Comparison of ENCODE assay signal across 8 mouse cellular contexts in the genomic region with DNA sequence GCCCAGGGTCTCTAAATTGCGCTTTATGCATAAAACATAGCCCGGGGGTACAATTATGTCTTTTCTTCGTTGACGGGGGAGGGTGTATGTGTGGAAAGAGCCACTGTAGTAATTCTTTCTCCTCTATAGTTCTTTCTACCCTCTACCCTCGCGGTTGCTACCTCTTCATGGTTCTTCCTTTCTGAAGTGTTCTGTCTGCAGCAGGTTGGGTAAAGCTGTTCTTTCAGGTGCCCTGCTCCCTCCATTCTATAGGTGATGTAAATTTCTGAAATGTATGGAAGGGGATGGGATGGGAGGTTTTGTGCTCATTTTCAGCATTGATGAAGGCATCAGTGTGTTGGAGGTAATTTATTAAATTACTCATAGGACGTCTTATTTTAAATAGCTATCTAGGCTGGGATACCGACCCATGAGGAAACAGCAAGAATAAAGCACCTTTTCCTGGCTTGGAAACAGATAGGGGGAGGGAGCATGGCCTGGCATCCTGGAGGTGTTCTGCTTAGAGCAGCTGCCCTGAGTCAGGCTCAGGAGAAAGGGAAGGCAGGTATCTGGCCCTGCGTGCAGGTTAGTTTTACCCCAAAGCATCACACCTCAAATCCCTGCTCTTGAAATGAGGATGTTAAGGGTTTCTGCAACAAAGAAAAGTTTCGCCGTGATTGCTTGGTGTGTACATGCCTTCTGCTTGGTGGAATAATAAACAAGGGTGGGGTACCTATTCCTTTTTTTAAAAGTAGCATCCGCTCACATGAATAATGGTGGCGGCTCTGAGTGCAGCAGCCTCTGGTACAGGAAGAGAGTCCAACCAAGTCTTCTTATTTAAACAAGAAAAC. TPM values are rescaled to one million over a fixed set of nuclear protein-coding genes. Genes with fewer than 3 reads are reported as not detected.
A peak's percentile ranks its signal among the peaks of the same experiment; 100 is the strongest.
DNase-seq lines count a peak whose midpoint lies in the region; ATAC-seq and TF ChIP-seq lines count a peak whose summit lies in the region.

No protein-coding gene starts in this region.

- H3K9ac ChIP-seq in forebrain, embryonic 14.5 days (ENCODE audit: low read length): peak overlapping the region; percentile 47
- no peak overlapping the region for H3K9ac ChIP-seq in limb, embryonic 13.5 days
- no peak overlapping the region for H3K9ac ChIP-seq in neural tube, embryonic 14.5 days (replicated peaks; ENCODE audit: low read depth, low read length)

- no peak for DNase-seq in left cerebral cortex, adult 2 months (ENCODE audit: extremely low spot score in 1 of 2, low spot score in 2 of 2)
- DNase-seq in left cerebral cortex, postnatal 10 days (ENCODE audit: extremely low spot score in 1 of 2, low spot score in 2 of 2): no peak
- no peak for DNase-seq in forebrain, embryonic 14.5 days (ENCODE audit: low spot score)
- no peak for DNase-seq in frontal cortex, adult 2 months (ENCODE audit: extremely low spot score in 1 of 2, low spot score in 1 of 2)
- DNase-seq in urinary bladder, postnatal 10 days (ENCODE audit: low spot score): no peak

- WGBS in forebrain, embryonic 14.5 days: 15% methylated on average over 13 of the region's 13 CpGs
- 16% methylated on average over 13 of the region's 13 CpGs for WGBS in limb, embryonic 13.5 days
- 14% methylated on average over 13 of the region's 13 CpGs for WGBS in neural tube, embryonic 14.5 days

- H3K9me3 ChIP-seq in forebrain, embryonic 14.5 days (replicated peaks; ENCODE audit: control insufficient read depth, low read length): no peaks in the 10 kb centered on the region
- no peaks in the 10 kb centered on the region for H3K9me3 ChIP-seq in limb, embryonic 13.5 days
- H3K9me3 ChIP-seq in neural tube, embryonic 14.5 days (ENCODE audit: control insufficient read depth, low read length): no peaks in the 10 kb centered on the region

- intact Hi-C loops in left cerebral cortex, adult 2 months (cut with DNase I): loop anchor here (2.0 to 10.0 kb wide), 4 partner anchors 135 to 438 kb away; no protein-coding TSS in a partner anchor
- intact Hi-C loops in left cerebral cortex, postnatal 10 days (cut with DNase I): loop anchor here (5.0 to 10.0 kb wide), 4 partner anchors 135 to 438 kb away; no protein-coding TSS in a partner anchor

- H3K4me2 ChIP-seq in forebrain, embryonic 14.5 days (ENCODE audit: low read length): peak overlapping the region; percentile 94
- H3K4me2 ChIP-seq in limb, embryonic 13.5 days (replicated peaks): peak overlapping the region; percentile 99
- H3K4me2 ChIP-seq in neural tube, embryonic 14.5 days (ENCODE audit: low read depth, low read length): peak overlapping the region; percentile 76

- H3K4me1 ChIP-seq in forebrain, embryonic 14.5 days (ENCODE audit: control insufficient read depth, insufficient read depth, low read length): peaks cover 21% of the 10 kb centered on the region
- H3K4me1 ChIP-seq in limb, embryonic 13.5 days: peaks cover 22% of the 10 kb centered on the region
- peaks cover 4% of the 10 kb centered on the region; the same call in 1 of the 2 replicates for H3K4me1 ChIP-seq in neural tube, embryonic 14.5 days (ENCODE audit: control insufficient read depth, insufficient read depth, low read length)

- TF ChIP-seq CTCF in left cerebral cortex, adult 2 months (IDR thresholded peaks at IDR 0.05): no peak

- ATAC-seq in forebrain, embryonic 14.5 days: no peak
- no peak for ATAC-seq in limb, embryonic 13.5 days (ENCODE audit: low FRiP score, low read depth)
- no peak for ATAC-seq in neural tube, embryonic 14.5 days (ENCODE audit: low read depth)
- ATAC-seq in cerebellum, adult (ENCODE audit: insufficient number of reproducible peaks, low FRiP score, low TSS enrichment): no peak

- peaks cover 5% of the 10 kb centered on the region; the same call in 1 of the 2 replicates for H3K27me3 ChIP-seq in forebrain, embryonic 14.5 days (replicated peaks; ENCODE audit: control insufficient read depth, insufficient read depth, low read length)
- peaks cover 66% of the 10 kb centered on the region for H3K27me3 ChIP-seq in limb, embryonic 13.5 days
- peaks cover 3% of the 10 kb centered on the region; the same call in 1 of the 2 replicates for H3K27me3 ChIP-seq in neural tube, embryonic 14.5 days (ENCODE audit: control insufficient read depth, insufficient read depth, low read length)

- peak overlapping the region; percentile 29 for H3K27ac ChIP-seq in left cerebral cortex, adult 2 months
- no peak overlapping the region for H3K27ac ChIP-seq in forebrain, embryonic 14.5 days (ENCODE audit: low read depth, low read length)
- no peak overlapping the region for H3K27ac ChIP-seq in limb, embryonic 13.5 days
- H3K27ac ChIP-seq in neural tube, embryonic 14.5 days (ENCODE audit: low read depth, low read length): no peak overlapping the region

- H3K36me3 ChIP-seq in forebrain, embryonic 14.5 days (ENCODE audit: control insufficient read depth, insufficient read depth, low read length): no peaks in the 10 kb centered on the region
- no peaks in the 10 kb centered on the region for H3K36me3 ChIP-seq in limb, embryonic 13.5 days
- H3K36me3 ChIP-seq in neural tube, embryonic 14.5 days (ENCODE audit: control insufficient read depth, insufficient read depth, low read length): no peaks in the 10 kb centered on the region

- H3K4me3 ChIP-seq in left cerebral cortex, adult 2 months: peak overlapping the region; percentile 78
- peak overlapping the region; percentile 72 for H3K4me3 ChIP-seq in forebrain, embryonic 14.5 days (ENCODE audit: low read depth, low read length)
- peak overlapping the region; percentile 71 for H3K4me3 ChIP-seq in limb, embryonic 13.5 days
- peak overlapping the region; percentile 49 for H3K4me3 ChIP-seq in neural tube, embryonic 14.5 days (ENCODE audit: low read depth, low read length)

RNA-seq across cellular contexts. Expression of gene Kitl, which starts 1.7 kb away (rescaled TPM):
- total RNA-seq in left cerebral cortex, adult 2 months (2021): 10 to 100 TPM; 54.4 to 58.1 TPM
- total RNA-seq in left cerebral cortex, postnatal 10 days (2021): 10 to 100 TPM; 55.7 to 60.0 TPM
- 59.4 and 83.6 TPM in 2 replicates for polyA plus RNA-seq in forebrain, embryonic 14.5 days (2014; fragmentation: Nextera tagmentation; extraction: Ambion mirVana)
- polyA plus RNA-seq in limb, embryonic 13.5 days (2015; fragmentation: Nextera tagmentation; extraction: Ambion mirVana): 14.4 and 15.9 TPM in 2 replicates
- polyA plus RNA-seq in neural tube, embryonic 14.5 days (2014; fragmentation: Nextera tagmentation; extraction: Ambion mirVana): 39.4 and 40.4 TPM in 2 replicates
- polyA plus RNA-seq in frontal cortex, adult 2 months (2012; rRNA removed): 21.0 and 23.0 TPM in 2 replicates
